8 mouse cellular contexts compared by ENCODE assay signal in the genomic region with DNA sequence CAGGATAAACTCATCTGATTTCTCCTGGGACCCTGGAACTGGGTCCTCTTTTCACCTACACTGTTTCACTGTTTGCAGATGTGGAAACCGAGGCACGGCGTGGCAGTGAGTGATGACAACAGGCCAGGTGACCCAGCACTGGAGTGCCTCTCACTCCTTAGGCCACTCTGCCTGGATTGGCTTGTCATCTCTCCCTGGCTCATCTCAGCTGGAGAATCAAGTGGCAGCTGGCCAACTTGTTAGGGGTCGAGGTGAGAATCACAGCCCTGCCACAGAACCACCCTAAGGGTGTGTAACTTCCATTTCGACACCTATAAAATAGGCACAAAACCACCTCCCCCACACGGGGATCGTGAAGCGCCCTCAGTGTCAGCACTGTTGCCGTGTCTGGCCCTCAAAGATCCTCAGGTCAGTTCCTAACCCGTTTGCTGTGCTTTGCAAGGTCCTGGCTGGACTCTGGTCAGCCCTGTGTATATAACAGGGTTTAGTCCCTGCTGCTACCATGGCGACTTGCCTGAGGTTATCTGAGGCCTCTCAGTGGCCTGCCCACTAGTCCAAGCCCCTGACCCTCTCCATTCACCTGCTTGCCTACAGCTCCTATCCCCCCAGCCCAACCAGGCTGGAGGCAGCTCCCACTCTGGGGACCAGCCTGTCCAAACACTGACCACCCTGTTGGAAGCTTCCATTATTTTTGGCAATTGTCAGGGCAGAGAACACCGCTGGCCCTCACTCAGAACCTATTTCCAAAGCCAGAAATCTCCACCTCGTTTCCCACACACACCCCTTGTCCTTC. TPM values are rescaled to one million over a fixed set of nuclear protein-coding genes. Genes with fewer than 3 reads are reported as not detected.
DNase-seq lines count a peak whose midpoint lies in the region; ATAC-seq and TF ChIP-seq lines count a peak whose summit lies in the region.

No protein-coding gene starts in this region.

- no peaks in the 10 kb centered on the region for H3K36me3 ChIP-seq in intestine, embryonic 16.5 days (ENCODE audit: control insufficient read depth, insufficient read depth, low read length)
- H3K36me3 ChIP-seq in intestine, embryonic 15.5 days, result no peaks in the 10 kb centered on the region
- no peaks in the 10 kb centered on the region for H3K36me3 ChIP-seq in intestine, postnatal 0 days (ENCODE audit: control insufficient read depth, insufficient read depth)
- no peaks in the 10 kb centered on the region for H3K36me3 ChIP-seq in forebrain, embryonic 16.5 days (ENCODE audit: control insufficient read depth, insufficient read depth)

- H3K4me3 ChIP-seq in intestine, embryonic 16.5 days (ENCODE audit: low read length), result no peak overlapping the region
- H3K4me3 ChIP-seq in intestine, embryonic 15.5 days (replicated peaks), result no peak overlapping the region
- no peak overlapping the region for H3K4me3 ChIP-seq in intestine, postnatal 0 days (ENCODE audit: low read depth, low read length)
- no peak overlapping the region for H3K4me3 ChIP-seq in forebrain, embryonic 16.5 days (replicated peaks; ENCODE audit: low read length)

- peak; percentile 52 for DNase-seq in gastrocnemius, postnatal 14 days
- peak; percentile 72 for DNase-seq in lung, postnatal 25 days (ENCODE audit: low spot score)
- DNase-seq in right cerebral cortex, postnatal 14 days, result no peak
- no peak for DNase-seq in right cerebral cortex, postnatal 25 days

- H3K27me3 ChIP-seq in intestine, embryonic 16.5 days (replicated peaks; ENCODE audit: control insufficient read depth, insufficient read depth, low read length), result no peaks in the 10 kb centered on the region
- H3K27me3 ChIP-seq in intestine, embryonic 15.5 days (replicated peaks), result no peaks in the 10 kb centered on the region
- H3K27me3 ChIP-seq in intestine, postnatal 0 days (replicated peaks; ENCODE audit: control insufficient read depth, insufficient read depth, low read length), result no peaks in the 10 kb centered on the region
- H3K27me3 ChIP-seq in forebrain, embryonic 16.5 days (replicated peaks; ENCODE audit: control insufficient read depth, insufficient read depth, low read length), result no peaks in the 10 kb centered on the region

- ATAC-seq in intestine, embryonic 16.5 days, result no peak
- ATAC-seq in intestine, embryonic 15.5 days, result no peak
- no peak for ATAC-seq in intestine, postnatal 0 days
- ATAC-seq in forebrain, embryonic 16.5 days, result no peak

- intact Hi-C loops in gastrocnemius, postnatal 14 days (cut with DNase I; ENCODE audit: low total_unique reads), result no loop called here

- no peak overlapping the region for H3K4me2 ChIP-seq in intestine, embryonic 16.5 days (ENCODE audit: low read depth, low read length)
- H3K4me2 ChIP-seq in intestine, embryonic 15.5 days (replicated peaks), result no peak overlapping the region
- no peak overlapping the region for H3K4me2 ChIP-seq in intestine, postnatal 0 days (replicated peaks; ENCODE audit: low read depth)
- H3K4me2 ChIP-seq in forebrain, embryonic 16.5 days (ENCODE audit: low read length), result no peak overlapping the region

- H3K9me3 ChIP-seq in intestine, embryonic 16.5 days (ENCODE audit: control insufficient read depth, low read length), result peaks cover 4% of the 10 kb centered on the region; the same call in 1 of the 2 replicates
- no peaks in the 10 kb centered on the region for H3K9me3 ChIP-seq in intestine, embryonic 15.5 days
- no peaks in the 10 kb centered on the region for H3K9me3 ChIP-seq in intestine, postnatal 0 days (ENCODE audit: control insufficient read depth)
- H3K9me3 ChIP-seq in forebrain, embryonic 16.5 days (ENCODE audit: control insufficient read depth, low read length), result no peaks in the 10 kb centered on the region

- peaks cover 75% of the 10 kb centered on the region for H3K4me1 ChIP-seq in intestine, embryonic 16.5 days (ENCODE audit: control insufficient read depth, insufficient read depth, low read length)
- peaks cover 69% of the 10 kb centered on the region for H3K4me1 ChIP-seq in intestine, embryonic 15.5 days (replicated peaks)
- H3K4me1 ChIP-seq in intestine, postnatal 0 days (replicated peaks; ENCODE audit: control insufficient read depth, insufficient read depth, low read length), result peaks cover 12% of the 10 kb centered on the region
- peaks cover 29% of the 10 kb centered on the region for H3K4me1 ChIP-seq in forebrain, embryonic 16.5 days (replicated peaks; ENCODE audit: control insufficient read depth, insufficient read depth, low read length)

- H3K9ac ChIP-seq in intestine, embryonic 16.5 days (ENCODE audit: low read depth, low read length), result 0 out of 2 replicates have a peak overlapping the region, but pooled peaks have one; percentile 4
- H3K9ac ChIP-seq in intestine, embryonic 15.5 days, result no peak overlapping the region
- no peak overlapping the region for H3K9ac ChIP-seq in intestine, postnatal 0 days (ENCODE audit: low read depth, low read length)
- H3K9ac ChIP-seq in forebrain, embryonic 16.5 days (replicated peaks; ENCODE audit: low read depth, low read length), result no peak overlapping the region

- 58% methylated on average over 13 of the region's 13 CpGs for WGBS in intestine, embryonic 16.5 days
- WGBS in intestine, embryonic 15.5 days, result 56% methylated on average over 13 of the region's 13 CpGs
- WGBS in intestine, postnatal 0 days, result 55% methylated on average over 13 of the region's 13 CpGs
- 65% methylated on average over 13 of the region's 13 CpGs for WGBS in forebrain, embryonic 16.5 days

- TF ChIP-seq CTCF in intestine, postnatal 0 days (IDR thresholded peaks at IDR 0.05; ENCODE audit: low read depth), result no peak

- H3K27ac ChIP-seq in intestine, embryonic 16.5 days (ENCODE audit: low read length), result no peak overlapping the region; the same call in 1 of the 2 replicates
- no peak overlapping the region for H3K27ac ChIP-seq in intestine, embryonic 15.5 days
- H3K27ac ChIP-seq in intestine, postnatal 0 days (ENCODE audit: low read depth, low read length), result peak overlapping the region; percentile 31; the same call in 1 of the 2 replicates
- H3K27ac ChIP-seq in forebrain, embryonic 16.5 days (ENCODE audit: low read length), result no peak overlapping the region

RNA-seq across cellular contexts. Expression of a gene that starts 6.3 kb away (rescaled TPM):
- 3.0 and 3.6 TPM in 2 replicates for polyA plus RNA-seq in intestine, embryonic 16.5 days (2015; fragmentation: Nextera tagmentation; extraction: Ambion mirVana)
- 4.8 and 5.0 TPM in 2 replicates for polyA plus RNA-seq in intestine, embryonic 15.5 days (2015; fragmentation: Nextera tagmentation; extraction: Ambion mirVana)
- 10 to 100 TPM; 50.6 to 58.9 TPM for total RNA-seq in gastrocnemius, postnatal 14 days (2021)
- polyA plus RNA-seq in intestine, postnatal 0 days (2015; fragmentation: Nextera tagmentation; extraction: Ambion mirVana), result 2.2 and 2.4 TPM in 2 replicates
- polyA plus RNA-seq in forebrain, embryonic 16.5 days (2015; fragmentation: Nextera tagmentation; extraction: Ambion mirVana), result 2.1 and 2.2 TPM in 2 replicates

Comparison
In these comparisons a context has a peak if more than half of its experiments do, and no peak if none do; other contexts are left out.
1. DNase-seq: peak in gastrocnemius, postnatal 14 days (single experiment) and lung, postnatal 25 days (single experiment); none in right cerebral cortex, postnatal 14 days (single experiment) and right cerebral cortex, postnatal 25 days (single experiment).